Comparison of ENCODE assay signal across 9 mouse cellular contexts in genomic region chr7:24907211-24907748, GRCm38 (mm10). TPM values are rescaled to one million over a fixed set of nuclear protein-coding genes. Genes with fewer than 3 reads are reported as not detected.
DNase-seq lines count a peak whose midpoint lies in the region; ATAC-seq and TF ChIP-seq lines count a peak whose summit lies in the region.
"Had no signal": no experiment of that assay in that cellular context is flagged by ENCODE, and none has a peak within 500 bp of the region (broad histone marks: within the 10 kb centered on the region; RNA-seq: fewer than 3 reads in every experiment).

No protein-coding gene starts in this region.

- WGBS in hindbrain, embryonic 10.5 days, result 34% methylated on average over 13 of the region's 13 CpGs
- WGBS in hindbrain, embryonic 14.5 days, result 38% methylated on average over 13 of the region's 13 CpGs
- 13% methylated on average over 13 of the region's 13 CpGs for WGBS in limb, embryonic 13.5 days
- 33% methylated on average over 13 of the region's 13 CpGs for WGBS in small intestine, adult 2 months

- no peak for TF ChIP-seq CTCF in small intestine, adult 2 months (IDR thresholded peaks at IDR 0.05; ENCODE audit: extremely low read depth, insufficient read length, insufficient replicate concordance, low read depth, low read length)

- no peaks in the 10 kb centered on the region for H3K9me3 ChIP-seq in hindbrain, embryonic 10.5 days
- no peaks in the 10 kb centered on the region for H3K9me3 ChIP-seq in hindbrain, embryonic 14.5 days (ENCODE audit: control insufficient read depth, low read length)
- H3K9me3 ChIP-seq in limb, embryonic 13.5 days, result no peaks in the 10 kb centered on the region

- H3K4me1 ChIP-seq in hindbrain, embryonic 10.5 days (replicated peaks), result peaks cover 53% of the 10 kb centered on the region
- peaks cover 23% of the 10 kb centered on the region for H3K4me1 ChIP-seq in hindbrain, embryonic 14.5 days (replicated peaks; ENCODE audit: control insufficient read depth, insufficient read depth, low read length)
- peaks cover 49% of the 10 kb centered on the region for H3K4me1 ChIP-seq in limb, embryonic 13.5 days
- H3K4me1 ChIP-seq in small intestine, adult 2 months (ENCODE audit: control insufficient read depth, insufficient read depth, insufficient read length, low read length), result peaks cover 5% of the 10 kb centered on the region

- no peaks in the 10 kb centered on the region for H3K27me3 ChIP-seq in hindbrain, embryonic 10.5 days (ENCODE audit: insufficient read depth, poor library complexity, severe bottlenecking)
- H3K27me3 ChIP-seq in hindbrain, embryonic 14.5 days (ENCODE audit: control insufficient read depth, insufficient read depth, low read length), result no peaks in the 10 kb centered on the region
- H3K27me3 ChIP-seq in limb, embryonic 13.5 days, result no peaks in the 10 kb centered on the region
- H3K27me3 ChIP-seq in small intestine, adult 2 months (ENCODE audit: control insufficient read depth, insufficient read depth, low read length), result no peaks in the 10 kb centered on the region

- DNase-seq in hindbrain, embryonic 10.5 days (ENCODE audit: low spot score), result no peak
- no peak for DNase-seq in hindbrain, embryonic 14.5 days (ENCODE audit: low spot score)
- DNase-seq in ZHBTc4 (ENCODE audit: low read depth, low spot score), result peak; percentile 77
- DNase-seq in frontal cortex, postnatal 14 days (ENCODE audit: low spot score in 2 of 2), result no peak
- no peak for DNase-seq in adrenal gland, adult 8-10 months
- DNase-seq in right cerebral cortex, adult 18-20 months, result no peak

- H3K9ac ChIP-seq in hindbrain, embryonic 14.5 days, result no peak overlapping the region; the same call in 1 of the 2 replicates
- peak overlapping the region; percentile 57 for H3K9ac ChIP-seq in limb, embryonic 13.5 days

- ATAC-seq in hindbrain, embryonic 14.5 days (ENCODE audit: low FRiP score), result no peak
- peak; percentile 10; the same call in 1 of the 2 replicates for ATAC-seq in limb, embryonic 13.5 days (ENCODE audit: low FRiP score, low read depth)

- peaks cover 35% of the 10 kb centered on the region for H3K36me3 ChIP-seq in hindbrain, embryonic 10.5 days
- peaks cover 26% of the 10 kb centered on the region for H3K36me3 ChIP-seq in hindbrain, embryonic 14.5 days (replicated peaks; ENCODE audit: control insufficient read depth, insufficient read depth)
- peaks cover 40% of the 10 kb centered on the region for H3K36me3 ChIP-seq in limb, embryonic 13.5 days
- H3K36me3 ChIP-seq in small intestine, adult 2 months (ENCODE audit: control insufficient read depth, insufficient read depth, low read length), result peaks cover 31% of the 10 kb centered on the region

- H3K4me3 ChIP-seq in hindbrain, embryonic 10.5 days, result peak overlapping the region; percentile 23; the same call in 1 of the 2 replicates
- no peak overlapping the region for H3K4me3 ChIP-seq in hindbrain, embryonic 14.5 days (replicated peaks; ENCODE audit: low read length)
- H3K4me3 ChIP-seq in limb, embryonic 13.5 days, result peak overlapping the region; percentile 32
- H3K4me3 ChIP-seq in small intestine, adult 2 months (ENCODE audit: low read depth, low read length), result peak overlapping the region; percentile 32

- peak overlapping the region; percentile 17; the same call in 1 of the 2 replicates for H3K27ac ChIP-seq in hindbrain, embryonic 10.5 days
- no peak overlapping the region for H3K27ac ChIP-seq in hindbrain, embryonic 14.5 days
- peak overlapping the region; percentile 86 for H3K27ac ChIP-seq in limb, embryonic 13.5 days
- peak overlapping the region; percentile 58 for H3K27ac ChIP-seq in small intestine, adult 2 months (ENCODE audit: insufficient read depth, low read depth, low read length)
- H3K27ac ChIP-seq: macrophage had no signal

- no peak overlapping the region for H3K4me2 ChIP-seq in hindbrain, embryonic 14.5 days (replicated peaks)
- peak overlapping the region; percentile 90 for H3K4me2 ChIP-seq in limb, embryonic 13.5 days (replicated peaks)

- no peak for TF ChIP-seq POLR2A in small intestine, adult 2 months (IDR thresholded peaks at IDR 0.05; ENCODE audit: low read depth, low read length)

RNA-seq across cellular contexts. Expression of gene Arhgef1, which starts 4.6 kb away (rescaled TPM):
- polyA plus RNA-seq in hindbrain, embryonic 10.5 days (2016; fragmentation: Nextera tagmentation; extraction: Ambion mirVana), result 72.4 and 76.0 TPM in 2 replicates
- 58.4 and 58.6 TPM in 2 replicates for polyA plus RNA-seq in hindbrain, embryonic 14.5 days (2014; fragmentation: Nextera tagmentation; extraction: Ambion mirVana)
- 131 and 132 TPM in 2 replicates for polyA plus RNA-seq in limb, embryonic 13.5 days (2015; fragmentation: Nextera tagmentation; extraction: Ambion mirVana)
- 106 and 209 TPM in 2 replicates for polyA plus RNA-seq in small intestine, adult 2 months (2012; rRNA removed)
- 100 to 1,000 TPM in 2 of 4 experiments, 10 to 100 TPM in 2; 70.6 to 172 (median 113) TPM for total RNA-seq in adrenal gland, adult 8-10 months (2022)

RNA-seq across cellular contexts. Expression of gene Cd79a, which starts 10.1 kb away (rescaled TPM):
- 0.13 and 0.29 TPM in 2 replicates for polyA plus RNA-seq in hindbrain, embryonic 10.5 days (2016; fragmentation: Nextera tagmentation; extraction: Ambion mirVana)
- 0.13 and 0.33 TPM in 2 replicates for polyA plus RNA-seq in hindbrain, embryonic 14.5 days (2014; fragmentation: Nextera tagmentation; extraction: Ambion mirVana)
- polyA plus RNA-seq in limb, embryonic 13.5 days (2015; fragmentation: Nextera tagmentation; extraction: Ambion mirVana), result 0.45 and 0.86 TPM in 2 replicates
- polyA plus RNA-seq in small intestine, adult 2 months (2012; rRNA removed), result 23.2 and 54.3 TPM in 2 replicates
- total RNA-seq in adrenal gland, adult 8-10 months (2022), result 1 to 10 TPM in 2 of 4 experiments, under 1 TPM in 2; 0.44 to 2.1 (median 1.2) TPM

RNA-seq across cellular contexts. Expression of gene Rps19, which starts 23.1 kb away (rescaled TPM):
- 1,985 and 2,165 TPM in 2 replicates for polyA plus RNA-seq in hindbrain, embryonic 10.5 days (2016; fragmentation: Nextera tagmentation; extraction: Ambion mirVana)
- 1,197 and 1,586 TPM in 2 replicates for polyA plus RNA-seq in hindbrain, embryonic 14.5 days (2014; fragmentation: Nextera tagmentation; extraction: Ambion mirVana)
- polyA plus RNA-seq in limb, embryonic 13.5 days (2015; fragmentation: Nextera tagmentation; extraction: Ambion mirVana), result 2,528 and 2,568 TPM in 2 replicates
- polyA plus RNA-seq in small intestine, adult 2 months (2012; rRNA removed), result 254 and 421 TPM in 2 replicates
- 1,000 to 10,000 TPM in 3 of 4 experiments, 100 to 1,000 TPM in 1; 823 to 1,088 (median 1,017) TPM for total RNA-seq in adrenal gland, adult 8-10 months (2022)

RNA-seq across cellular contexts. Expression of gene Gm4881, which starts 37.0 kb away (rescaled TPM):
- polyA plus RNA-seq in hindbrain, embryonic 10.5 days (2016; fragmentation: Nextera tagmentation; extraction: Ambion mirVana), result 0.42 and 2.7 TPM in 2 replicates
- polyA plus RNA-seq in hindbrain, embryonic 14.5 days (2014; fragmentation: Nextera tagmentation; extraction: Ambion mirVana), result 5.9 and 6.6 TPM in 2 replicates
- polyA plus RNA-seq in limb, embryonic 13.5 days (2015; fragmentation: Nextera tagmentation; extraction: Ambion mirVana), result not detected in 2 replicates
- polyA plus RNA-seq in small intestine, adult 2 months (2012; rRNA removed), result not detected in 2 replicates
- total RNA-seq in adrenal gland, adult 8-10 months (2022), result not detected
- polyA plus RNA-seq: macrophage had no signal

RNA-seq across cellular contexts. Expression of gene Dmrtc2, which starts 37.4 kb away (rescaled TPM):
- not detected in 2 replicates for polyA plus RNA-seq in hindbrain, embryonic 10.5 days (2016; fragmentation: Nextera tagmentation; extraction: Ambion mirVana)
- polyA plus RNA-seq in hindbrain, embryonic 14.5 days (2014; fragmentation: Nextera tagmentation; extraction: Ambion mirVana), result 0.16 and 0.17 TPM in 2 replicates
- not detected in 2 replicates for polyA plus RNA-seq in limb, embryonic 13.5 days (2015; fragmentation: Nextera tagmentation; extraction: Ambion mirVana)
- polyA plus RNA-seq in small intestine, adult 2 months (2012; rRNA removed), result not detected in 2 replicates
- not detected for total RNA-seq in adrenal gland, adult 8-10 months (2022)
- polyA plus RNA-seq: macrophage had no signal

Comparison
In these comparisons a context has a peak if more than half of its experiments do, and no peak if none do; other contexts are left out.
1. RNA of gene Cd79a, which starts 10.1 kb away (polyA plus RNA-seq): 23.2 to 54.3 TPM in small intestine, adult 2 months; 0.45 to 0.86 TPM in limb, embryonic 13.5 days, 0.13 to 0.33 TPM in hindbrain, embryonic 14.5 days and 0.13 to 0.29 TPM in hindbrain, embryonic 10.5 days; every median in the first group is over 10 times any median in the second.